Mouse (Mus musculus) layer of hippocampus, postnatal 25 days (tissue): ENCODE results near the gene Ap2s1. TPM values are rescaled to one million over a fixed set of nuclear protein-coding genes. Genes with fewer than 3 reads are reported as not detected.
A peak's percentile ranks its signal among the peaks of the same experiment; 100 is the strongest.

Experiments used
- DNase-seq, 2 experiments: peaks; one replicate each; pipeline ENCODE4 v3.0.0; 2022; ENCODE audit warnings: mixed read lengths in 2 of 2, low spot score in 1 of 2; ENCODE audit errors: extremely low spot score in 1 of 2
- total RNA-seq, 2 experiments: library from RNA; stranded (reverse); gene quantifications; 2 replicates each; pipeline ENCODE4 v1.2.3; 2021

Gene Ap2s1
- total RNA-seq, 2 experiments from 2014 or later = 278 to 315 TPM

- no peak for DNase-seq
Measured at GRCm38 (mm10) chr7:16747656-16748055, 9.4 kb downstream of the Ap2s1 start.

- no peak for DNase-seq
Measured at GRCm38 (mm10) chr7:16752016-16752415, 13.8 kb downstream of the Ap2s1 start.

GRCm38 (mm10) chr7:16755362-16756017 is 17.3 kb downstream of the Ap2s1 start:
- no peak for DNase-seq

GRCm38 (mm10) chr7:16758872-16759574 is 20.8 kb downstream of the Ap2s1 start:
- no peak for DNase-seq

GRCm38 (mm10) chr7:16760292-16760691 is 22.1 kb downstream of the Ap2s1 start:
- DNase-seq = no peak

- no peak for DNase-seq
Measured at GRCm38 (mm10) chr7:16761005-16761481, 22.8 kb downstream of the Ap2s1 start.

GRCm38 (mm10) chr7:16761630-16762029 is 23.4 kb downstream of the Ap2s1 start:
- no peak for DNase-seq

GRCm38 (mm10) chr7:16763463-16764218 is 25.4 kb downstream of the Ap2s1 start:
- DNase-seq = no peak

GRCm38 (mm10) chr7:16766443-16766842 is 28.2 kb downstream of the Ap2s1 start:
- DNase-seq = no peak

GRCm38 (mm10) chr7:16775888-16776287 is 37.7 kb downstream of the Ap2s1 start:
- no peak for DNase-seq

GRCm38 (mm10) chr7:16780076-16780475 is 41.9 kb downstream of the Ap2s1 start:
- no peak for DNase-seq

GRCm38 (mm10) chr7:16780825-16781554 is 42.8 kb downstream of the Ap2s1 start, which contains the start of gene Slc1a5:
Slc1a5 (plus strand) TSS chr7:16781340.
- DNase-seq = peak; percentile 31 to 53

- no peak for DNase-seq
Measured at GRCm38 (mm10) chr7:16781555-16781815, 43.3 kb downstream of the Ap2s1 start.

GRCm38 (mm10) chr7:16781816-16782554 is 43.8 kb downstream of the Ap2s1 start:
- no peak for DNase-seq

GRCm38 (mm10) chr7:16782555-16783125 is 44.4 kb downstream of the Ap2s1 start:
- DNase-seq = no peak

- no peak for DNase-seq
Measured at GRCm38 (mm10) chr7:16783224-16783688, 45.0 kb downstream of the Ap2s1 start.

GRCm38 (mm10) chr7:16783758-16784415 is 45.7 kb downstream of the Ap2s1 start:
- DNase-seq = no peak

GRCm38 (mm10) chr7:16784498-16784976 is 46.3 kb downstream of the Ap2s1 start:
- DNase-seq = no peak

GRCm38 (mm10) chr7:16785541-16786083 is 47.4 kb downstream of the Ap2s1 start:
- no peak for DNase-seq
